ENCODE assay signal across 19 mouse cellular contexts in the genomic region with DNA sequence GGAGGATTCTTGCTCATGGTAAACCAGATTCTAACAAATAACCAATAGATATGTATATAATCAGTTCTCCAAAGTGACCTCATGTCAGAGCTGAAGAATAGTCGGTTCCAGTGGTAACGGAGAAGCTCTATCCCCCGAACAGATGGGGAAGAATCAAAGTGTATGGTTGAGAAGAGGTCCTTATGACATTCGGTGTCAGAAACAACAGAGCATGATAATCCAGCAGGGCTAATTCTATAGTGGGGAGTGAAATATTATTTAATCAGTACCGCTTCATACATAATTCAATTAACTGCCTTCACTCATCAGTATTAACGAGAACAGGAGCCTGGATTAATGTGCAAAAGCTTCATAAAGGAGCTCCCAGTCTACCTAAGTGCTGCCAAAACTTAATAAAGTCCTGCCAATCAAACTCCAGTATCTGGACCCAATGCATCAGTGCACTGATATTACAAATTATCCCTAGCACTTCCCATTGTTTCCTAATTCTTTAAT.
DNase-seq lines count a peak whose midpoint lies in the region; ATAC-seq and TF ChIP-seq lines count a peak whose summit lies in the region.
"Had no signal": no experiment of that assay in that cellular context is flagged by ENCODE, and none has a peak within 500 bp of the region (broad histone marks: within the 10 kb centered on the region; RNA-seq: fewer than 3 reads in every experiment).

No protein-coding gene starts in this region.

- no peaks in the 10 kb centered on the region for H3K36me3 ChIP-seq in midbrain, embryonic 14.5 days (ENCODE audit: control insufficient read depth, insufficient read depth, low read length)
- no peaks in the 10 kb centered on the region for H3K36me3 ChIP-seq in midbrain, embryonic 16.5 days (ENCODE audit: control insufficient read depth, insufficient read depth, low read length)
- no peaks in the 10 kb centered on the region for H3K36me3 ChIP-seq in hindbrain, postnatal 0 days (ENCODE audit: insufficient read depth, low read length)
- H3K36me3 ChIP-seq: embryonic facial prominence, embryonic 12.5 days; forebrain, embryonic 12.5 days; heart, embryonic 13.5 days had no signal

- ATAC-seq in midbrain, embryonic 14.5 days (ENCODE audit: low FRiP score, low TSS enrichment), result no peak
- no peak for ATAC-seq in midbrain, embryonic 16.5 days
- ATAC-seq in hindbrain, postnatal 0 days, result no peak
- ATAC-seq: forebrain, postnatal 0 days; intestine, embryonic 16.5 days had no signal

- no peak overlapping the region for H3K4me3 ChIP-seq in midbrain, embryonic 14.5 days (replicated peaks; ENCODE audit: low read depth, low read length)
- no peak overlapping the region for H3K4me3 ChIP-seq in midbrain, embryonic 16.5 days (ENCODE audit: low read depth, low read length)
- no peak overlapping the region for H3K4me3 ChIP-seq in hindbrain, postnatal 0 days (ENCODE audit: low read length)
- H3K4me3 ChIP-seq: embryonic facial prominence, embryonic 12.5 days; forebrain, embryonic 12.5 days; heart, embryonic 13.5 days had no signal

- H3K4me2 ChIP-seq in midbrain, embryonic 14.5 days (ENCODE audit: low read length), result no peak overlapping the region
- no peak overlapping the region for H3K4me2 ChIP-seq in midbrain, embryonic 16.5 days (ENCODE audit: low read length)
- no peak overlapping the region for H3K4me2 ChIP-seq in hindbrain, postnatal 0 days (ENCODE audit: low read depth, low read length)
- H3K4me2 ChIP-seq: embryonic facial prominence, embryonic 12.5 days; forebrain, embryonic 12.5 days; heart, embryonic 13.5 days had no signal

- no peak for TF ChIP-seq POLR2A in brain, embryonic 14.5 days (IDR thresholded peaks at IDR 0.05; ENCODE audit: borderline replicate concordance, extremely low read depth, insufficient read depth, insufficient read length, poor library complexity, severe bottlenecking)

- no peak overlapping the region for H3K9ac ChIP-seq in midbrain, embryonic 14.5 days (replicated peaks; ENCODE audit: low read length)
- no peak overlapping the region for H3K9ac ChIP-seq in midbrain, embryonic 16.5 days (ENCODE audit: low read depth, low read length)
- H3K9ac ChIP-seq in hindbrain, postnatal 0 days (replicated peaks; ENCODE audit: low read length), result no peak overlapping the region
- H3K9ac ChIP-seq: embryonic facial prominence, embryonic 12.5 days; forebrain, embryonic 12.5 days; forebrain, postnatal 0 days; heart, embryonic 13.5 days had no signal

- H3K4me1 ChIP-seq in midbrain, embryonic 14.5 days (ENCODE audit: control insufficient read depth, insufficient read depth, low read length), result no peaks in the 10 kb centered on the region
- no peaks in the 10 kb centered on the region for H3K4me1 ChIP-seq in midbrain, embryonic 16.5 days (ENCODE audit: control insufficient read depth, insufficient read depth, low read length)
- H3K4me1 ChIP-seq in hindbrain, postnatal 0 days (ENCODE audit: insufficient read depth, low read length), result no peaks in the 10 kb centered on the region
- H3K4me1 ChIP-seq: embryonic facial prominence, embryonic 12.5 days; forebrain, embryonic 12.5 days; heart, embryonic 13.5 days had no signal

- no peaks in the 10 kb centered on the region for H3K27me3 ChIP-seq in midbrain, embryonic 14.5 days (ENCODE audit: control insufficient read depth, insufficient read depth, low read length)
- H3K27me3 ChIP-seq in midbrain, embryonic 16.5 days (ENCODE audit: control insufficient read depth, insufficient read depth, low read depth, low read length), result no peaks in the 10 kb centered on the region
- H3K27me3 ChIP-seq in hindbrain, postnatal 0 days (ENCODE audit: insufficient read depth, low read length), result no peaks in the 10 kb centered on the region
- H3K27me3 ChIP-seq: embryonic facial prominence, embryonic 12.5 days; forebrain, embryonic 12.5 days; heart, embryonic 13.5 days had no signal

- TF ChIP-seq CTCF in brain, embryonic 14.5 days (IDR thresholded peaks at IDR 0.05; ENCODE audit: borderline replicate concordance, extremely low read depth, insufficient read depth, insufficient read length), result no peak
- no peak for TF ChIP-seq CTCF in hindbrain, postnatal 0 days (IDR thresholded peaks at IDR 0.05; ENCODE audit: low read depth)

- WGBS in midbrain, embryonic 14.5 days, result 67% methylated on average over 6 of the region's 6 CpGs
- 61% methylated on average over 6 of the region's 6 CpGs for WGBS in midbrain, embryonic 16.5 days
- WGBS in hindbrain, postnatal 0 days, result 45% methylated on average over 6 of the region's 6 CpGs

- peak; percentile 25 for DNase-seq in midbrain, embryonic 14.5 days
- DNase-seq in Muller cell, postnatal 12 days (ENCODE audit: inconsistent ontology term), result peak; percentile 12
- DNase-seq in brain, embryonic 14.5 days (ENCODE audit: low read depth), result peak; percentile 51
- DNase-seq in hindbrain, postnatal 0 days (ENCODE audit: low spot score), result peak; percentile 41
- no peak for DNase-seq in cerebellum, postnatal 10 days
- DNase-seq: adrenal gland, adult 8-10 months; adrenal gland, postnatal 36 days; cerebellum, adult 11 months; cerebellum, adult 8-10 months; cerebellum, postnatal 25 days; forebrain, postnatal 0 days; gastrocnemius, postnatal 36 days; heart, adult 11 months; heart, postnatal 36 days had no signal

- H3K9me3 ChIP-seq in midbrain, embryonic 14.5 days (ENCODE audit: control insufficient read depth, low read length), result no peaks in the 10 kb centered on the region
- H3K9me3 ChIP-seq in midbrain, embryonic 16.5 days (replicated peaks; ENCODE audit: control insufficient read depth, low read length, poor library complexity, severe bottlenecking), result no peaks in the 10 kb centered on the region
- no peaks in the 10 kb centered on the region for H3K9me3 ChIP-seq in hindbrain, postnatal 0 days (ENCODE audit: low read length)
- H3K9me3 ChIP-seq: embryonic facial prominence, embryonic 12.5 days; forebrain, embryonic 12.5 days; heart, embryonic 13.5 days had no signal

- H3K27ac ChIP-seq in midbrain, embryonic 14.5 days (replicated peaks; ENCODE audit: low read depth, low read length), result no peak overlapping the region
- H3K27ac ChIP-seq in midbrain, embryonic 16.5 days (ENCODE audit: low read length), result no peak overlapping the region
- H3K27ac ChIP-seq in hindbrain, postnatal 0 days, result no peak overlapping the region
- H3K27ac ChIP-seq: embryonic facial prominence, embryonic 12.5 days; forebrain, embryonic 12.5 days; heart, embryonic 13.5 days had no signal

Comparison
In these comparisons a context has a peak if more than half of its experiments do, and no peak if none do; other contexts are left out.
1. DNase-seq: peak in midbrain, embryonic 14.5 days (single experiment), Muller cell, postnatal 12 days (single experiment), brain, embryonic 14.5 days (single experiment) and hindbrain, postnatal 0 days (single experiment); none in cerebellum, postnatal 10 days (0 of 2).